Mouse (Mus musculus): ENCODE results near the gene Evpl. TPM values are rescaled to one million over a fixed set of nuclear protein-coding genes. Genes with fewer than 3 reads are reported as not detected.

Evpl gene
- polyA plus RNA-seq, 1 experiment from 2014 or later = 1.7 TPM

- Histone ChIP-seq H3K4me1 (peaks cover 4% of the 10 kb centered on the region; the same call in 1 of the 2 replicates), H3K27me3 (ENCODE audit: low read depth, poor library complexity, severe bottlenecking) (0 out of 2 replicates have a peak, but pooled peaks cover 3% of the 10 kb centered on the region), H3K9me3 (replicated peaks) (no peaks in the 10 kb centered on the region), H3K27ac (no peak overlapping the region), H3K4me3 (no peak overlapping the region), H3K36me3 (peaks cover 100% of the 10 kb centered on the region)
- no peak for DNase-seq (ENCODE audit: low spot score)
- 84% methylated on average over 8 of the region's 8 CpGs for WGBS
Measured at GRCm38 (mm10) chr11:116250898-116251297, 13.0 kb upstream of the Evpl start.

- no peak overlapping the region for H3K27ac ChIP-seq
- 0 out of 2 replicates have a peak, but pooled peaks cover 3% of the 10 kb centered on the region for H3K27me3 ChIP-seq (ENCODE audit: low read depth, poor library complexity, severe bottlenecking)
- 75% methylated on average over 14 of the region's 14 CpGs for WGBS
- H3K4me1 ChIP-seq = peaks cover 24% of the 10 kb centered on the region
- H3K4me3 ChIP-seq = no peak overlapping the region
- no peak for DNase-seq (ENCODE audit: low spot score)
- no peaks in the 10 kb centered on the region for H3K9me3 ChIP-seq (replicated peaks)
- H3K36me3 ChIP-seq = peaks cover 100% of the 10 kb centered on the region
Measured at GRCm38 (mm10) chr11:116247502-116248222, 9.8 kb upstream of the Evpl start.

GRCm38 (mm10) chr11:116245616-116246015 lies 7.7 kb upstream of the Evpl start:
- DNase-seq (ENCODE audit: low spot score) = no peak
- WGBS = 70% methylated on average over 6 of the region's 6 CpGs
- Histone ChIP-seq H3K4me1 (peaks cover 41% of the 10 kb centered on the region), H3K27me3 (ENCODE audit: low read depth, poor library complexity, severe bottlenecking) (0 out of 2 replicates have a peak, but pooled peaks cover 3% of the 10 kb centered on the region), H3K4me3 (no peak overlapping the region), H3K27ac (no peak overlapping the region), H3K9me3 (replicated peaks) (no peaks in the 10 kb centered on the region), H3K36me3 (peaks cover 80% of the 10 kb centered on the region)

- peaks cover 69% of the 10 kb centered on the region for H3K36me3 ChIP-seq
- H3K4me3 ChIP-seq = no peak overlapping the region
- no peak overlapping the region; the same call in 1 of the 2 replicates for H3K27ac ChIP-seq
- H3K9me3 ChIP-seq (replicated peaks) = no peaks in the 10 kb centered on the region
- 0 out of 2 replicates have a peak, but pooled peaks cover 3% of the 10 kb centered on the region for H3K27me3 ChIP-seq (ENCODE audit: low read depth, poor library complexity, severe bottlenecking)
- no peak for DNase-seq (ENCODE audit: low spot score)
- 67% methylated on average over 8 of the region's 8 CpGs for WGBS
- H3K4me1 ChIP-seq = peaks cover 49% of the 10 kb centered on the region
Measured at GRCm38 (mm10) chr11:116244580-116244979, 6.7 kb upstream of the Evpl start.

- Histone ChIP-seq H3K36me3 (peaks cover 41% of the 10 kb centered on the region), H3K4me1 (peaks cover 59% of the 10 kb centered on the region), H3K4me3 (peak overlapping the region; percentile 23), H3K9me3 (replicated peaks) (no peaks in the 10 kb centered on the region), H3K27me3 (ENCODE audit: low read depth, poor library complexity, severe bottlenecking) (peaks cover 21% of the 10 kb centered on the region), H3K27ac (peak overlapping the region; percentile 91)
- WGBS = 12% methylated on average over 12 of the region's 12 CpGs
- peak; percentile 82 for DNase-seq (ENCODE audit: low spot score)
Measured at GRCm38 (mm10) chr11:116241744-116242235, 3.9 kb upstream of the Evpl start.

- Histone ChIP-seq H3K4me3 (peak overlapping the region; percentile 9), H3K27me3 (ENCODE audit: low read depth, poor library complexity, severe bottlenecking) (peaks cover 30% of the 10 kb centered on the region), H3K9me3 (replicated peaks) (no peaks in the 10 kb centered on the region), H3K27ac (peak overlapping the region; percentile 83), H3K36me3 (peaks cover 21% of the 10 kb centered on the region), H3K4me1 (peaks cover 56% of the 10 kb centered on the region)
- WGBS = 4% methylated on average over 7 of the region's 7 CpGs
- peak; percentile 57 for DNase-seq (ENCODE audit: low spot score)
Measured at GRCm38 (mm10) chr11:116239797-116240196, 1.9 kb upstream of the Evpl start.

- WGBS = 85% methylated on average over 8 of the region's 8 CpGs
- no peak for DNase-seq (ENCODE audit: low spot score)
- Histone ChIP-seq H3K27me3 (ENCODE audit: low read depth, poor library complexity, severe bottlenecking) (peaks cover 62% of the 10 kb centered on the region), H3K9me3 (replicated peaks) (no peaks in the 10 kb centered on the region), H3K4me1 (peaks cover 36% of the 10 kb centered on the region), H3K27ac (no peak overlapping the region), H3K36me3 (no peaks in the 10 kb centered on the region), H3K4me3 (no peak overlapping the region)
Measured at GRCm38 (mm10) chr11:116234901-116235300, 3.0 kb downstream of the Evpl start.

GRCm38 (mm10) chr11:116232427-116232826 lies 5.5 kb downstream of the Evpl start:
- H3K4me1 ChIP-seq = peaks cover 28% of the 10 kb centered on the region
- no peak for DNase-seq (ENCODE audit: low spot score)
- H3K27ac ChIP-seq = peak overlapping the region; percentile 69; the same call in 1 of the 2 replicates
- no peaks in the 10 kb centered on the region for H3K36me3 ChIP-seq
- peaks cover 48% of the 10 kb centered on the region for H3K27me3 ChIP-seq (ENCODE audit: low read depth, poor library complexity, severe bottlenecking)
- no peaks in the 10 kb centered on the region for H3K9me3 ChIP-seq (replicated peaks)
- H3K4me3 ChIP-seq = peak overlapping the region; percentile 24
- WGBS = 30% methylated on average over 17 of the region's 17 CpGs

GRCm38 (mm10) chr11:116228699-116229098 lies 9.2 kb downstream of the Evpl start:
- no peak overlapping the region for H3K27ac ChIP-seq
- H3K36me3 ChIP-seq = peaks cover 7% of the 10 kb centered on the region; the same call in 1 of the 2 replicates
- WGBS = 77% methylated on average over 4 of the region's 4 CpGs
- peaks cover 28% of the 10 kb centered on the region for H3K4me1 ChIP-seq
- H3K4me3 ChIP-seq = no peak overlapping the region
- H3K27me3 ChIP-seq (ENCODE audit: low read depth, poor library complexity, severe bottlenecking) = peaks cover 44% of the 10 kb centered on the region
- H3K9me3 ChIP-seq (replicated peaks) = no peaks in the 10 kb centered on the region
- DNase-seq (ENCODE audit: low spot score) = no peak

- Histone ChIP-seq H3K36me3 (peaks cover 13% of the 10 kb centered on the region; the same call in 1 of the 2 replicates), H3K27ac (no peak overlapping the region), H3K4me3 (no peak overlapping the region), H3K27me3 (ENCODE audit: low read depth, poor library complexity, severe bottlenecking) (peaks cover 50% of the 10 kb centered on the region), H3K4me1 (peaks cover 29% of the 10 kb centered on the region), H3K9me3 (replicated peaks) (no peaks in the 10 kb centered on the region)
- 2% methylated on average over 2 of the region's 2 CpGs for WGBS
- peak; percentile 94 for DNase-seq (ENCODE audit: low spot score)
Measured at GRCm38 (mm10) chr11:116226414-116226813, 11.5 kb downstream of the Evpl start.

- peak; percentile 74 for DNase-seq (ENCODE audit: low spot score)
- Histone ChIP-seq H3K36me3 (peaks cover 20% of the 10 kb centered on the region; the same call in 1 of the 2 replicates), H3K4me3 (peak overlapping the region; percentile 48), H3K9me3 (replicated peaks) (no peaks in the 10 kb centered on the region), H3K4me1 (peaks cover 39% of the 10 kb centered on the region), H3K27me3 (ENCODE audit: low read depth, poor library complexity, severe bottlenecking) (peaks cover 57% of the 10 kb centered on the region), H3K27ac (peak overlapping the region; percentile 69)
- 12% methylated on average over 23 of the region's 23 CpGs for WGBS
Measured at GRCm38 (mm10) chr11:116222740-116223059, 15.2 kb downstream of the Evpl start.

- Histone ChIP-seq H3K27ac (peak overlapping the region; percentile 69), H3K9me3 (replicated peaks) (no peaks in the 10 kb centered on the region), H3K4me3 (peak overlapping the region; percentile 48), H3K4me1 (peaks cover 39% of the 10 kb centered on the region), H3K36me3 (peaks cover 20% of the 10 kb centered on the region; the same call in 1 of the 2 replicates), H3K27me3 (ENCODE audit: low read depth, poor library complexity, severe bottlenecking) (peaks cover 57% of the 10 kb centered on the region)
- WGBS = 10% methylated on average over 53 of the region's 53 CpGs
- DNase-seq (ENCODE audit: low spot score) = peak; percentile 64
Measured at GRCm38 (mm10) chr11:116221931-116222739, 15.7 kb downstream of the Evpl start.
